Mouse (Mus musculus) hindbrain, embryonic 16.5 days (tissue): ENCODE measurements around the gene Rrp1b. TPM values are rescaled to one million over a fixed set of nuclear protein-coding genes. Genes with fewer than 3 reads are reported as not detected.
A peak's percentile ranks its signal among the peaks of the same experiment; 100 is the strongest.

Source experiments
- ATAC-seq: fragments of 200-750 bp; cut with Nextera tagmentation; 2 replicates; pipeline ENCODE4 v1.8.0; 2017; ENCODE audit warnings: moderate TSS enrichment, moderate library complexity
- H3K27ac ChIP-seq: fragments of 300-500 bp; sonication (generic); 2 replicates; pipeline ENCODE4 v1.5.1; 2014; ENCODE audit warnings: low read depth, mild to moderate bottlenecking, control low read depth, low read length, moderate library complexity
- H3K27me3 ChIP-seq: fragments of 300-500 bp; sonication (generic); replicated peaks from 2 replicates; pipeline ENCODE4 v1.6.1; 2014; ENCODE audit warnings: low read length; ENCODE audit not compliant: control insufficient read depth, insufficient read depth
- H3K36me3 ChIP-seq: fragments of 300-500 bp; sonication (generic); 2 replicates; pipeline ENCODE4 v1.6.1; 2014; ENCODE audit warnings: mild to moderate bottlenecking, low read length, moderate library complexity, mixed read lengths; ENCODE audit not compliant: control insufficient read depth, insufficient read depth
- H3K4me1 ChIP-seq: fragments of 300-500 bp; sonication (generic); 2 replicates; pipeline ENCODE4 v1.6.1; 2014; ENCODE audit warnings: low read depth, low read length; ENCODE audit not compliant: control insufficient read depth, insufficient read depth
- H3K4me2 ChIP-seq: fragments of 300-500 bp; sonication (generic); 2 replicates; pipeline ENCODE4 v1.6.1; 2014; ENCODE audit warnings: mild to moderate bottlenecking, low read length, control low read depth, moderate library complexity
- H3K4me3 ChIP-seq: fragments of 300-500 bp; sonication (generic); 2 replicates; pipeline ENCODE4 v1.5.1; 2014; ENCODE audit warnings: mild to moderate bottlenecking, low read length, control low read depth, moderate library complexity
- H3K9ac ChIP-seq: fragments of 300-500 bp; sonication (generic); 2 replicates; pipeline ENCODE4 v1.6.1; 2014; ENCODE audit warnings: low read depth, mild to moderate bottlenecking, control low read depth, low read length, moderate library complexity
- H3K9me3 ChIP-seq: fragments of 300-500 bp; sonication (generic); 2 replicates; pipeline ENCODE4 v1.6.1; 2014; ENCODE audit warnings: mild to moderate bottlenecking, low read length, moderate library complexity; ENCODE audit not compliant: control insufficient read depth
- WGBS: fragments of 180-500 bp; shearing (Covaris S2); extraction: QIAGEN DNeasy Blood & Tissue Kit; methylation state at CpG from one replicate; pipeline ENCODE4 v1.1.7; 2014; 5-methylcytosine and 5-hydroxymethylcytosine counted together
- polyA plus RNA-seq: library from polyadenylated mRNA; unstranded; fragments of >200 nt; fragmentation: Nextera tagmentation; extraction: Ambion mirVana; gene quantifications from 2 replicates; pipeline ENCODE4 v1.2.1, GENCODE M21; 2015

The Rrp1b gene
- polyA plus RNA-seq, 1 experiment from 2014 or later: 33.4 TPM

- no peak overlapping the region for H3K4me3 ChIP-seq
- H3K27me3 ChIP-seq: no peaks in the 10 kb centered on the region
- ATAC-seq: no peak
- peaks cover 12% of the 10 kb centered on the region; the same call in 1 of the 2 replicates for H3K36me3 ChIP-seq
- no peak overlapping the region for H3K9ac ChIP-seq
- no peak overlapping the region for H3K27ac ChIP-seq
- WGBS: 94% methylated on average over 5 of the region's 5 CpGs
- peaks cover 2% of the 10 kb centered on the region; the same call in 1 of the 2 replicates for H3K4me1 ChIP-seq
- H3K4me2 ChIP-seq: no peak overlapping the region
- no peaks in the 10 kb centered on the region for H3K9me3 ChIP-seq
These were observed 10.6 kb downstream of the Rrp1b start for GRCm38 (mm10) chr17:32046541-32046940.

- Histone ChIP-seq H3K9me3 (no peaks in the 10 kb centered on the region), H3K4me3 (no peak overlapping the region), H3K4me1 (no peaks in the 10 kb centered on the region), H3K36me3 (peaks cover 12% of the 10 kb centered on the region; the same call in 1 of the 2 replicates), H3K27me3 (no peaks in the 10 kb centered on the region), H3K27ac (no peak overlapping the region), H3K9ac (no peak overlapping the region), H3K4me2 (no peak overlapping the region)
- no peak for ATAC-seq
- 96% methylated on average over 5 of the region's 5 CpGs for WGBS
These were observed 12.5 kb downstream of the Rrp1b start for GRCm38 (mm10) chr17:32048351-32048750.

GRCm38 (mm10) chr17:32049914-32050313 is 14.0 kb downstream of the Rrp1b start:
- no peaks in the 10 kb centered on the region for H3K27me3 ChIP-seq
- H3K9ac ChIP-seq: no peak overlapping the region
- no peaks in the 10 kb centered on the region for H3K4me1 ChIP-seq
- ATAC-seq: no peak
- WGBS: 82% methylated on average over 4 of the region's 4 CpGs
- no peak overlapping the region for H3K4me3 ChIP-seq
- no peaks in the 10 kb centered on the region for H3K9me3 ChIP-seq
- no peak overlapping the region for H3K4me2 ChIP-seq
- H3K27ac ChIP-seq: no peak overlapping the region
- H3K36me3 ChIP-seq: peaks cover 18% of the 10 kb centered on the region

- WGBS: 90% methylated on average over 6 of the region's 6 CpGs
- no peak for ATAC-seq
- no peak overlapping the region for H3K4me2 ChIP-seq
- H3K4me3 ChIP-seq: no peak overlapping the region
- H3K9me3 ChIP-seq: no peaks in the 10 kb centered on the region
- H3K27me3 ChIP-seq: no peaks in the 10 kb centered on the region
- no peaks in the 10 kb centered on the region for H3K4me1 ChIP-seq
- H3K36me3 ChIP-seq: peaks cover 18% of the 10 kb centered on the region
- no peak overlapping the region for H3K27ac ChIP-seq
- no peak overlapping the region for H3K9ac ChIP-seq
These were observed 14.7 kb downstream of the Rrp1b start for GRCm38 (mm10) chr17:32050609-32051008.

- H3K4me3 ChIP-seq: no peak overlapping the region
- no peaks in the 10 kb centered on the region for H3K27me3 ChIP-seq
- H3K4me2 ChIP-seq: no peak overlapping the region
- ATAC-seq: peak; percentile 69
- no peaks in the 10 kb centered on the region for H3K4me1 ChIP-seq
- peaks cover 33% of the 10 kb centered on the region for H3K36me3 ChIP-seq
- 56% methylated on average over 5 of the region's 5 CpGs for WGBS
- H3K9ac ChIP-seq: no peak overlapping the region
- no peaks in the 10 kb centered on the region for H3K9me3 ChIP-seq
- no peak overlapping the region for H3K27ac ChIP-seq
These were observed 16.6 kb downstream of the Rrp1b start for GRCm38 (mm10) chr17:32052237-32053080.

- Histone ChIP-seq H3K27ac (no peak overlapping the region), H3K4me2 (no peak overlapping the region), H3K9ac (no peak overlapping the region), H3K4me3 (no peak overlapping the region), H3K9me3 (no peaks in the 10 kb centered on the region), H3K27me3 (no peaks in the 10 kb centered on the region), H3K4me1 (no peaks in the 10 kb centered on the region), H3K36me3 (peaks cover 34% of the 10 kb centered on the region)
- ATAC-seq: no peak
- 88% methylated on average over 5 of the region's 5 CpGs for WGBS
These were observed 17.8 kb downstream of the Rrp1b start for GRCm38 (mm10) chr17:32053677-32054076.

GRCm38 (mm10) chr17:32057843-32058242 is 21.9 kb downstream of the Rrp1b start:
- H3K27ac ChIP-seq: no peak overlapping the region
- no peaks in the 10 kb centered on the region for H3K4me1 ChIP-seq
- ATAC-seq: no peak
- 70% methylated on average over 2 of the region's 2 CpGs for WGBS
- no peak overlapping the region for H3K9ac ChIP-seq
- H3K4me3 ChIP-seq: no peak overlapping the region
- no peaks in the 10 kb centered on the region for H3K9me3 ChIP-seq
- H3K27me3 ChIP-seq: no peaks in the 10 kb centered on the region
- peaks cover 51% of the 10 kb centered on the region for H3K36me3 ChIP-seq
- no peak overlapping the region for H3K4me2 ChIP-seq

- Histone ChIP-seq H3K9me3 (no peaks in the 10 kb centered on the region), H3K4me3 (no peak overlapping the region), H3K36me3 (peaks cover 49% of the 10 kb centered on the region), H3K27me3 (no peaks in the 10 kb centered on the region), H3K4me1 (no peaks in the 10 kb centered on the region), H3K9ac (no peak overlapping the region), H3K4me2 (no peak overlapping the region), H3K27ac (no peak overlapping the region)
- ATAC-seq: no peak
- WGBS: 75% methylated on average over 2 of the region's 2 CpGs
These were observed 23.2 kb downstream of the Rrp1b start for GRCm38 (mm10) chr17:32059084-32059483.

GRCm38 (mm10) chr17:32061219-32061618 is 25.3 kb downstream of the Rrp1b start:
- H3K27me3 ChIP-seq: no peaks in the 10 kb centered on the region
- WGBS: 98% methylated on average over 14 of the region's 14 CpGs
- no peaks in the 10 kb centered on the region for H3K4me1 ChIP-seq
- no peak overlapping the region for H3K27ac ChIP-seq
- H3K4me2 ChIP-seq: no peak overlapping the region
- ATAC-seq: no peak
- no peaks in the 10 kb centered on the region for H3K9me3 ChIP-seq
- no peak overlapping the region for H3K9ac ChIP-seq
- peaks cover 40% of the 10 kb centered on the region for H3K36me3 ChIP-seq
- no peak overlapping the region for H3K4me3 ChIP-seq
